Mouse (Mus musculus) left cerebral cortex, adult 9 months (tissue): ENCODE data around the gene Fam129b.
A peak's percentile ranks its signal among the peaks of the same experiment; 100 is the strongest.
"Not testable (repeated sequence)": the region's sequence is repeated elsewhere in the genome, so short reads cannot be mapped to it uniquely, and the experiment has no call there.

Experiments used
- DNase-seq, 2 experiments: peaks; one replicate each; pipeline ENCODE4 v3.0.0; 2022; ENCODE audit warnings: low spot score in 2 of 2

Gene Fam129b

GRCm38 (mm10) chr2:32875675-32876489 is at the start of gene Fam129b:
Gene Fam129b (plus strand): TSS chr2:32876114.
- DNase-seq, result peak in 1 of 2 experiments; percentile 70

- DNase-seq, result no peak
These were observed 46.8 kb upstream of the Fam129b start for GRCm38 (mm10) chr2:32828979-32829676.

- DNase-seq, result no peak
These were observed 41.4 kb upstream of the Fam129b start for GRCm38 (mm10) chr2:32834496-32834895.

- DNase-seq, result no peak
These were observed 40.3 kb upstream of the Fam129b start for GRCm38 (mm10) chr2:32835588-32835987.

- DNase-seq, result no peak
These were observed 37.6 kb upstream of the Fam129b start for GRCm38 (mm10) chr2:32838147-32838884.

GRCm38 (mm10) chr2:32839261-32839660 is 36.7 kb upstream of the Fam129b start:
- no peak for DNase-seq

GRCm38 (mm10) chr2:32841099-32841498 is 34.8 kb upstream of the Fam129b start:
- DNase-seq, result no peak

GRCm38 (mm10) chr2:32842558-32842957 is 33.4 kb upstream of the Fam129b start:
- DNase-seq, result no peak

GRCm38 (mm10) chr2:32845572-32846100 is 30.3 kb upstream of the Fam129b start:
- DNase-seq, result no peak

GRCm38 (mm10) chr2:32846101-32846804 is 29.7 kb upstream of the Fam129b start:
- peak in 1 of 2 experiments; percentile 75 for DNase-seq

- DNase-seq, result peak in 1 of 2 experiments; percentile 84
These were observed 29.0 kb upstream of the Fam129b start, which contains the start of gene Stxbp1 for GRCm38 (mm10) chr2:32846805-32847467. Gene Stxbp1 (minus strand): TSS chr2:32847245.

- DNase-seq, result no peak
These were observed 28.5 kb upstream of the Fam129b start for GRCm38 (mm10) chr2:32847468-32847821.

GRCm38 (mm10) chr2:32852156-32852555 is 23.8 kb upstream of the Fam129b start:
- DNase-seq, result peak in 1 of 2 experiments; percentile 80

- DNase-seq, result not testable (repeated sequence)
These were observed 22.2 kb upstream of the Fam129b start for GRCm38 (mm10) chr2:32853716-32854115.

- peak in 1 of 2 experiments; percentile 91 for DNase-seq
These were observed 21.7 kb upstream of the Fam129b start for GRCm38 (mm10) chr2:32854206-32854605.

- DNase-seq, result no peak
These were observed 20.7 kb upstream of the Fam129b start for GRCm38 (mm10) chr2:32855046-32855785.

- DNase-seq, result no peak
These were observed 20.0 kb upstream of the Fam129b start for GRCm38 (mm10) chr2:32855790-32856465.

- peak in 1 of 2 experiments; percentile 81 for DNase-seq
These were observed 18.3 kb upstream of the Fam129b start for GRCm38 (mm10) chr2:32857584-32857983.

GRCm38 (mm10) chr2:32859010-32859621 is 16.8 kb upstream of the Fam129b start:
- DNase-seq, result no peak
